Mouse (Mus musculus): ENCODE data around the gene Vmp1. TPM values are rescaled to one million over a fixed set of nuclear protein-coding genes. Genes with fewer than 3 reads are reported as not detected.

Gene Vmp1
- polyA plus RNA-seq, 1 experiment, result 1.3 TPM

GRCm38 (mm10) chr11:86572623-86573022, 111.0 kb downstream of the Vmp1 start:
- peaks cover 9% of the 10 kb centered on the region for H3K4me1 ChIP-seq (ENCODE audit: control insufficient read depth)
- no peaks in the 10 kb centered on the region for H3K9me3 ChIP-seq (ENCODE audit: control insufficient read depth, low read length)

GRCm38 (mm10) chr11:86571871-86572270, 111.8 kb downstream of the Vmp1 start:
- TF ChIP-seq TAL1 (IDR thresholded peaks at IDR 0.05; ENCODE audit: low read length), result no peak
- no peak for TF ChIP-seq GATA1 (IDR thresholded peaks at IDR 0.05; ENCODE audit: low read length)
- Histone ChIP-seq H3K4me1 (ENCODE audit: control insufficient read depth) (peaks cover 9% of the 10 kb centered on the region), H3K36me3 (ENCODE audit: control insufficient read depth) (peaks cover 22% of the 10 kb centered on the region), H3K4me3 (replicated peaks) (no peak overlapping the region), H3K27me3 (ENCODE audit: control insufficient read depth) (no peaks in the 10 kb centered on the region), H3K9me3 (ENCODE audit: control insufficient read depth, low read length) (no peaks in the 10 kb centered on the region)

More at GRCm38 (mm10) chr11:86572623-86573022, 111.0 kb downstream of the Vmp1 start:
- Histone ChIP-seq H3K36me3 (ENCODE audit: control insufficient read depth) (peaks cover 14% of the 10 kb centered on the region), H3K4me3 (replicated peaks) (no peak overlapping the region), H3K27me3 (ENCODE audit: control insufficient read depth) (no peaks in the 10 kb centered on the region)
- TF ChIP-seq TAL1 (IDR thresholded peaks at IDR 0.05; ENCODE audit: low read length) (no peak), GATA1 (IDR thresholded peaks at IDR 0.05; ENCODE audit: low read length) (no peak)

- H3K36me3 ChIP-seq (ENCODE audit: control insufficient read depth), result peaks cover 26% of the 10 kb centered on the region
- no peaks in the 10 kb centered on the region for H3K9me3 ChIP-seq (ENCODE audit: control insufficient read depth, low read length)
- no peak for TF ChIP-seq TAL1 (IDR thresholded peaks at IDR 0.05; ENCODE audit: low read length)
- TF ChIP-seq GATA1 (IDR thresholded peaks at IDR 0.05; ENCODE audit: low read length), result no peak
- H3K4me1 ChIP-seq (ENCODE audit: control insufficient read depth), result peaks cover 7% of the 10 kb centered on the region; the same call in 1 of the 2 replicates
- H3K27me3 ChIP-seq (ENCODE audit: control insufficient read depth), result no peaks in the 10 kb centered on the region
- H3K4me3 ChIP-seq (replicated peaks), result no peak overlapping the region
Measured at GRCm38 (mm10) chr11:86571047-86571855, 112.4 kb downstream of the Vmp1 start.

DNA sequence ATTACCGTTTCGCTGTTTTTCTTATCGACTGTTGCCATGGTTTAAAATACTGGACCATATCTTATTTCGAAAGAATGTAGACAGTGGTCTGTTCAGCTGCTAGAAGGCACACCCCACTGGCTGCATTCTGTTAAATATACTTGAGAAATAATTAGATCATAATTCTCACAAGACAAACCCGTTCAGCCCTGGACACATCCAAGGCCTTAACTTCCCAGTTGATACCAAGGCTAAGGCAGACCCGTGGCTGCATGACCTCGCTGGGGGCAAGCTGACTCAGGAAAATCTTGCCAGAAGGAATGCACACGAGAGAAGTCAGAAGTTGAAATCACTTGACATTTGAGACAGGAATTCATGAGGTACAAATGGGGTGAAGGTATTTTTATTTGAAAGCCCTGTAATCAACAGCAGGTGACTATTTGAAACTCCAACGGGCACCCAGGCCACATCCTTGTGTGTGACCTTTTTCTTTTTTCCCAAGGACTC, 113.3 kb downstream of the Vmp1 start:
- no peak for TF ChIP-seq GATA1 (IDR thresholded peaks at IDR 0.05; ENCODE audit: low read length)
- TF ChIP-seq TAL1 (IDR thresholded peaks at IDR 0.05; ENCODE audit: low read length), result no peak
- Histone ChIP-seq H3K4me1 (ENCODE audit: control insufficient read depth) (peaks cover 5% of the 10 kb centered on the region; the same call in 1 of the 2 replicates), H3K36me3 (ENCODE audit: control insufficient read depth) (peaks cover 36% of the 10 kb centered on the region), H3K27me3 (ENCODE audit: control insufficient read depth) (no peaks in the 10 kb centered on the region), H3K4me3 (replicated peaks) (no peak overlapping the region), H3K9me3 (ENCODE audit: control insufficient read depth, low read length) (no peaks in the 10 kb centered on the region)

DNA sequence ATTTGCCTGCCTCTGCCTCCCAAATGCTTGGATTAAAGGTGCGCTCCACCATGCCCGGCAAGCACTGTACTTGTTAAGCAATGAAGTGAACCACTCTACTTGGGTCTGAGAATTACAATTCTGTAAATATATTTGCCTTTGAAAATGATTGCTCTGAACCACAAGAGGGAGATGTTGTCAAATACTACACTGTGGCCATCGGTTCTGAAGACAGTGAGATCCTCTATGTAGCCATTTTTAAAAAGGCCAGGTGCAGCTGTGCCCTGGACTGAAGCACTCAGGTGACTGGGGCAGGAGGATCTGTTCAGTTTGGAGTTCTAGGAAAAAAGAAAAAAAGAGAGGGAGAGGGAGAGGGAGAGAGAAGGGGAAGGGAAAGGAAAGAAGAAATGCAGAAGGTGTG, 115.2 kb downstream of the Vmp1 start:
- H3K4me3 ChIP-seq (replicated peaks), result no peak overlapping the region
- H3K27me3 ChIP-seq (ENCODE audit: control insufficient read depth), result no peaks in the 10 kb centered on the region
- H3K9me3 ChIP-seq (ENCODE audit: control insufficient read depth, low read length), result no peaks in the 10 kb centered on the region
- peaks cover 42% of the 10 kb centered on the region for H3K36me3 ChIP-seq (ENCODE audit: control insufficient read depth)
- H3K4me1 ChIP-seq (ENCODE audit: control insufficient read depth), result peaks cover 5% of the 10 kb centered on the region; the same call in 1 of the 2 replicates
- no peak for TF ChIP-seq GATA1 (IDR thresholded peaks at IDR 0.05; ENCODE audit: low read length)
- TF ChIP-seq TAL1 (IDR thresholded peaks at IDR 0.05; ENCODE audit: low read length), result no peak

DNA sequence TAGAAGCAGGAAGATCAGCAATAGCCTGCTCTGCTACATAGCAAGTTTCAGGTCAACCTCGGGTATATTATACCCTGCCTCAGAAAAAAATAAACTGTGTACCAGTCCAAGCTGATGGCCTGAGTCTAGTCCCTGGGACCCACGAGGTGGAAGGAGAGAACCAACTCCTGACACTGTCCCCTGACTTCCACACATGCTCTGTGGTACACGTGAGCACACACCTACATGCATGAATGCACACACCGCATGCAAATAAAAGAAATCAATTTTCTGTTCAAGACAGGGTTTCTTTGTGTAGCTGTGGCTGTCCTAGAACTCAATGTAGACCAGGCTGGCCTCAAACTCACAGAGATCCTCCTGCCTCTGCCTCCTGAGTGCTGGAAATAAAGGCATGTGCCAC, 125.4 kb downstream of the Vmp1 start:
- H3K27me3 ChIP-seq (ENCODE audit: control insufficient read depth), result no peaks in the 10 kb centered on the region
- H3K4me3 ChIP-seq (replicated peaks), result no peak overlapping the region
- no peaks in the 10 kb centered on the region for H3K4me1 ChIP-seq (ENCODE audit: control insufficient read depth)
- peaks cover 92% of the 10 kb centered on the region for H3K36me3 ChIP-seq (ENCODE audit: control insufficient read depth)
- TF ChIP-seq GATA1 (IDR thresholded peaks at IDR 0.05; ENCODE audit: low read length) (no peak), TAL1 (IDR thresholded peaks at IDR 0.05; ENCODE audit: low read length) (no peak)
- no peaks in the 10 kb centered on the region for H3K9me3 ChIP-seq (ENCODE audit: control insufficient read depth, low read length)

DNA sequence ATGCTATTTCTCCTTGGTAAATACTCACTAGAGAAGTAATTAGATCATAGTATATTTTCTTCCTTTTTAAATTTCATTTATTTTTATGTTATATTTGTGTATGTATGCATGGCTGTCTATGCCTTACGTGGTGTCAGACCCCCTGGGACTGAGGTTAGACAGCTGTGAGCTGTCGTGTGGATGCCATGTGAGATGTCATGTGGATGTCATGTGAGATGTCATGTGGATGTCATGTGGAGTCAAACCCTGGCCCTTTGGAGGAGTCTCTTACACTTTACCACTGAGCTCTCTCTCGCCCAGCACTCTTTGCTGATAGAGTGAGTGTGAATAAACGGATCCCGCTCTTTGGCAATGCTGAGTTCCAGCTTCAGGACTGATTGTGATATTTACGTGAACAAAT, 130.1 kb downstream of the Vmp1 start:
- TF ChIP-seq TAL1 (IDR thresholded peaks at IDR 0.05; ENCODE audit: low read length), result no peak
- TF ChIP-seq GATA1 (IDR thresholded peaks at IDR 0.05; ENCODE audit: low read length), result no peak
- no peaks in the 10 kb centered on the region for H3K4me1 ChIP-seq (ENCODE audit: control insufficient read depth)
- no peaks in the 10 kb centered on the region for H3K27me3 ChIP-seq (ENCODE audit: control insufficient read depth)
- no peaks in the 10 kb centered on the region for H3K9me3 ChIP-seq (ENCODE audit: control insufficient read depth, low read length)
- H3K36me3 ChIP-seq (ENCODE audit: control insufficient read depth), result peaks cover 86% of the 10 kb centered on the region
- no peak overlapping the region for H3K4me3 ChIP-seq (replicated peaks)

GRCm38 (mm10) chr11:86547412-86547811, 136.2 kb downstream of the Vmp1 start:
- Histone ChIP-seq H3K27me3 (ENCODE audit: control insufficient read depth) (no peaks in the 10 kb centered on the region), H3K9me3 (ENCODE audit: control insufficient read depth, low read length) (no peaks in the 10 kb centered on the region), H3K4me1 (ENCODE audit: control insufficient read depth) (peaks cover 29% of the 10 kb centered on the region), H3K36me3 (ENCODE audit: control insufficient read depth) (peaks cover 38% of the 10 kb centered on the region), H3K4me3 (replicated peaks) (no peak overlapping the region)
- TF ChIP-seq TAL1 (IDR thresholded peaks at IDR 0.05; ENCODE audit: low read length) (no peak), GATA1 (IDR thresholded peaks at IDR 0.05; ENCODE audit: low read length) (no peak)

GRCm38 (mm10) chr11:86545556-86545955, 138.1 kb downstream of the Vmp1 start:
- peaks cover 36% of the 10 kb centered on the region for H3K4me1 ChIP-seq (ENCODE audit: control insufficient read depth)
- H3K27me3 ChIP-seq (ENCODE audit: control insufficient read depth), result no peaks in the 10 kb centered on the region
- no peaks in the 10 kb centered on the region for H3K9me3 ChIP-seq (ENCODE audit: control insufficient read depth, low read length)
- H3K36me3 ChIP-seq (ENCODE audit: control insufficient read depth), result peaks cover 34% of the 10 kb centered on the region
- peak overlapping the region; percentile 86 for H3K4me3 ChIP-seq (replicated peaks)
- TF ChIP-seq GATA1 (IDR thresholded peaks at IDR 0.05; ENCODE audit: low read length) (no peak), TAL1 (IDR thresholded peaks at IDR 0.05; ENCODE audit: low read length) (no peak)

Measured in erythroblast, embryonic 14.5 days (primary cell).